ENCODE assay signal across 11 mouse cellular contexts in genomic region chr10:69107253-69107652, GRCm38 (mm10). TPM values are rescaled to one million over a fixed set of nuclear protein-coding genes. Genes with fewer than 3 reads are reported as not detected.
A peak's percentile ranks its signal among the peaks of the same experiment; 100 is the strongest.
DNase-seq lines count a peak whose midpoint lies in the region; ATAC-seq and TF ChIP-seq lines count a peak whose summit lies in the region.
"Had no signal": no experiment of that assay in that cellular context is flagged by ENCODE, and none has a peak within 500 bp of the region (broad histone marks: within the 10 kb centered on the region; RNA-seq: fewer than 3 reads in every experiment).

No protein-coding gene starts in this region.

- TF ChIP-seq POLR2A in limb, embryonic 14.5 days (IDR thresholded peaks at IDR 0.05; ENCODE audit: borderline replicate concordance, extremely low read depth, insufficient read depth, insufficient read length): no peak

- peak; percentile 17 to 25 for DNase-seq in cerebellum, postnatal 10 days
- DNase-seq in cerebellum, postnatal 25 days: no peak
- peak; percentile 66 for DNase-seq in limb, embryonic 14.5 days (ENCODE audit: low spot score)
- no peak for DNase-seq in limb, embryonic 10.5 days (ENCODE audit: low spot score)
- peak; percentile 45 for DNase-seq in heart, postnatal 4 days
- DNase-seq in lung, postnatal 36 days: peak; percentile 71
- no peak for DNase-seq in cerebellum, adult 11 months
- no peak for DNase-seq in layer of hippocampus, postnatal 10 days (ENCODE audit: low spot score in 2 of 2)
- DNase-seq: B cell, adult 2 months had no signal

- no peak overlapping the region for H3K4me3 ChIP-seq in limb, embryonic 14.5 days (replicated peaks; ENCODE audit: low read length)
- H3K4me3 ChIP-seq in limb, embryonic 10.5 days: no peak overlapping the region
- H3K4me3 ChIP-seq: hindbrain, embryonic 15.5 days; midbrain, embryonic 13.5 days had no signal

- H3K4me1 ChIP-seq in limb, embryonic 14.5 days (ENCODE audit: control insufficient read depth, insufficient read depth, low read length): peaks cover 18% of the 10 kb centered on the region
- no peaks in the 10 kb centered on the region for H3K4me1 ChIP-seq in limb, embryonic 10.5 days
- H3K4me1 ChIP-seq: hindbrain, embryonic 15.5 days; midbrain, embryonic 13.5 days had no signal

- H3K27me3 ChIP-seq in limb, embryonic 14.5 days (ENCODE audit: control insufficient read depth, insufficient read depth, low read length): no peaks in the 10 kb centered on the region
- no peaks in the 10 kb centered on the region for H3K27me3 ChIP-seq in limb, embryonic 10.5 days (ENCODE audit: low read depth, poor library complexity, severe bottlenecking)
- H3K27me3 ChIP-seq: hindbrain, embryonic 15.5 days; midbrain, embryonic 13.5 days had no signal

- no peaks in the 10 kb centered on the region for H3K9me3 ChIP-seq in limb, embryonic 14.5 days (ENCODE audit: control insufficient read depth, low read length)
- H3K9me3 ChIP-seq in limb, embryonic 10.5 days (replicated peaks): no peaks in the 10 kb centered on the region
- H3K9me3 ChIP-seq: hindbrain, embryonic 15.5 days; midbrain, embryonic 13.5 days had no signal

- 33% methylated on average over 8 of the region's 8 CpGs for WGBS in limb, embryonic 14.5 days
- WGBS in limb, embryonic 10.5 days: 90% methylated on average over 8 of the region's 8 CpGs

- H3K27ac ChIP-seq in limb, embryonic 14.5 days (replicated peaks; ENCODE audit: low read depth, low read length): no peak overlapping the region
- H3K27ac ChIP-seq in limb, embryonic 10.5 days: no peak overlapping the region
- H3K27ac ChIP-seq: hindbrain, embryonic 15.5 days; midbrain, embryonic 13.5 days had no signal

- no peak overlapping the region for H3K9ac ChIP-seq in limb, embryonic 14.5 days (ENCODE audit: low read depth, low read length, severe bottlenecking)
- H3K9ac ChIP-seq: hindbrain, embryonic 15.5 days; midbrain, embryonic 13.5 days had no signal

- H3K36me3 ChIP-seq in limb, embryonic 14.5 days (ENCODE audit: control insufficient read depth, insufficient read depth, low read length): no peaks in the 10 kb centered on the region
- H3K36me3 ChIP-seq in limb, embryonic 10.5 days: no peaks in the 10 kb centered on the region
- H3K36me3 ChIP-seq: hindbrain, embryonic 15.5 days; midbrain, embryonic 13.5 days had no signal

- no peak for ATAC-seq in limb, embryonic 14.5 days (ENCODE audit: low FRiP score, low read depth)
- ATAC-seq: midbrain, embryonic 13.5 days had no signal

- no peak overlapping the region for H3K4me2 ChIP-seq in limb, embryonic 14.5 days (replicated peaks; ENCODE audit: low read depth, low read length, severe bottlenecking)
- H3K4me2 ChIP-seq: hindbrain, embryonic 15.5 days; midbrain, embryonic 13.5 days had no signal

RNA-seq across cellular contexts. Expression of gene Rhobtb1, which starts 44.0 kb away (rescaled TPM):
- 17.5 and 18.1 TPM in 2 replicates for polyA plus RNA-seq in limb, embryonic 14.5 days (2012; rRNA removed)
- 35.0 and 38.6 TPM in 2 replicates for polyA plus RNA-seq in limb, embryonic 14.5 days (2014; fragmentation: Nextera tagmentation; extraction: Ambion mirVana)
- 15.3 and 20.2 TPM in 2 replicates for polyA plus RNA-seq in limb, embryonic 10.5 days (2016; fragmentation: Nextera tagmentation; extraction: Ambion mirVana)
- total RNA-seq in heart, postnatal 4 days (2021): 10 to 100 TPM; 46.7 to 59.7 TPM
- 10 to 100 TPM; 10.5 to 11.8 TPM for total RNA-seq in layer of hippocampus, postnatal 10 days (2021)

Comparison
In these comparisons a context has a peak if more than half of its experiments do, and no peak if none do; other contexts are left out.
1. DNase-seq: peak in cerebellum, postnatal 10 days (2 of 2), limb, embryonic 14.5 days (single experiment), heart, postnatal 4 days (single experiment) and lung, postnatal 36 days (single experiment); none in cerebellum, postnatal 25 days (0 of 2), limb, embryonic 10.5 days (single experiment), cerebellum, adult 11 months (single experiment) and layer of hippocampus, postnatal 10 days (0 of 2).